Mouse (Mus musculus) embryo, embryonic 9.5 days (tissue): Measurements from ENCODE around the gene 4933405L10Rik.

Experiments used
- DNase-seq: peaks from one replicate; pipeline ENCODE4 v3.0.0-alpha.2; 2017; ENCODE audit errors: extremely low spot score

4933405L10Rik gene

GRCm38 (mm10) chr8:105707498-105708403 lies at the start of gene 4933405L10Rik, which contains the start of gene Enkd1:
Gene 4933405L10Rik (plus strand): TSS chr8:105707655.
Gene Enkd1 (minus strand): TSS chr8:105708210.
- peak; percentile 94 for DNase-seq

GRCm38 (mm10) chr8:105661167-105661566 lies 46.3 kb upstream of the 4933405L10Rik start:
- no peak for DNase-seq

- no peak for DNase-seq
These were observed 29.6 kb upstream of the 4933405L10Rik start for GRCm38 (mm10) chr8:105677891-105678290.

DNA sequence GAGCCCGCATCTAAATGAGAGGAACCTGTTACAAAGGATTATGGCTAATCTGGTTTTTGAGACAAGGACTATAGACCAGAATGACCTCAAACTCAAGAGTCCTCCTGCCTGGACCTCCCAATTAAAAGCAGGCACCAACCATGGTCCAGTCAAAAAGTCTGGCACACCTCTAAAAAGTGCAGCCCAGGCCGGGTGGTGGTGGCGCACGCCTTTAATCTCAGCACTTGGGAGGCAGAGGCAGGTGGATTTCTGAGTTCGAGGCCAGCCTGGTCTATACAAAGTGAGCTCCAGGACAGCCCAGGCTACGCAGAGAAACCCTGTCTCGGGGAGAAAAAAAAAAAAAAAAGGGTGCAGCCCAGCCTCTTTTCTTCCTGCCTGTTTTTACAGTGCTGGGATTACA lies 22.1 kb upstream of the 4933405L10Rik start:
- no peak for DNase-seq

- peak; percentile 62 for DNase-seq
These were observed 21.6 kb upstream of the 4933405L10Rik start, which contains the start of gene Carmil2 for GRCm38 (mm10) chr8:105685796-105686308. Gene Carmil2 (plus strand): TSS chr8:105686274.

DNA sequence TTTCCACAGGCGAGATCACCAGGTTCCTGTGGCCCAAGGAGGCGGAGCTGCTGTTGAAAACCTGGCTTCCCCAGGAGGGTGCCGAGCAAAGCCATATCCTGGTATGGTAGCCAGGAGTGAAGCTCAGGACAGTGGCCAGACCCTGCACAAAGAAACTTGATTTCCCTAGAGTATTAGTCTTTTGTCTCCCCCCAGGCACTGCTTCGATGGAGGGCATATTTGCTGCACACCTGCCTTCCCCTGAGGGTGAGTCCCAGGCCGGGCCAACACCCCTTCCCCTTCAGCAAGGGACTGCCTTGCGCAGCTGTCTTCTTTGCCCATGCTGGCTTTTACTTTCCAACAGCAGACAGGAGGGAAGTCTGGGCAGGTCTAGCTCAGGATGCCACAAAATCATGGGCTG lies 20.9 kb upstream of the 4933405L10Rik start:
- DNase-seq = no peak

DNA sequence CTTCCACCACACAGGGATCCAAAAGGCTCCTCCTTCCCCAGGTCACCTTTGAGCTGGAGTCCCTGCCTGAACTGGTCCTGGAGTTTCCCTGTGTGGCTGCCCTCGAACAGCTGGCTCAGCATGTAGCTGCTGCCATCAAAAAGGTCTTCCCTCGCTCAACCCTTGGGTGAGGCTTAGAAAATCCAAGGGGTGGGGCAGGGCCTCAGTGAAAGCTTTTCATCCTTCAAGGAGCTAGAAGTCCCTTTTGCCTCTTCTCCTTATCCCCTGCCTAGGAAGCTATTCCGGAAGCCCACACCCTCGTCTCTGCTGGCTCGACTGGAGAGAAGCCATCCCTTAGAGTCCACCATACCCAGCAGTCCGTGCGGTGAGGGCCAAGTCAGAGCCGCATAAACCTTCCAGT lies 19.9 kb upstream of the 4933405L10Rik start:
- no peak for DNase-seq

DNA sequence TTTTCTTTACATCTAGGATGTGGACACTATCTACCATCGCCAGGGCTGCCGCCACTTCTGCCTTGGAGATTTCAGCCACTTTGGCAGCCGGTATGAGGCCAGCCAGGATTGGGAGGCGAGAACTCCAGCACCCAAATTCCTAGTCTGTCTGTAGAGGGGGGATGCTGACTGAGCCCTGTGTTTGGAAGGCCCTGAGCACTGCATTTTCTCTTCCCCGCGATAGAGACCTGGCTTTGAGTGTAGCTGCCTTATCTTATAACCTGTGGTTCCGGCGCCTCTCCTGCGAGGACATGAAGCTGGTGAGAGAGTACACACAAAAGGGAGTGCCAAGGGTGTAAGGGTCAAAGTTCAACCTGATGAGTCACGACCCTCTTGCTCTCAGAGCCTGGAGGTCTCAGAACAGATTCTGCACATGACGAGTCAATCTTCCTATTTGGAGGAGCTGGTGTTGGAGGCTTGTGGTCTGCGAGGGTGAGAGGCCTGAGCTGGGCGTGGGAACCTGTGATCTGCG lies 19.2 kb upstream of the 4933405L10Rik start:
- no peak for DNase-seq

- no peak for DNase-seq
These were observed 18.0 kb upstream of the 4933405L10Rik start for GRCm38 (mm10) chr8:105689256-105689982.

DNA sequence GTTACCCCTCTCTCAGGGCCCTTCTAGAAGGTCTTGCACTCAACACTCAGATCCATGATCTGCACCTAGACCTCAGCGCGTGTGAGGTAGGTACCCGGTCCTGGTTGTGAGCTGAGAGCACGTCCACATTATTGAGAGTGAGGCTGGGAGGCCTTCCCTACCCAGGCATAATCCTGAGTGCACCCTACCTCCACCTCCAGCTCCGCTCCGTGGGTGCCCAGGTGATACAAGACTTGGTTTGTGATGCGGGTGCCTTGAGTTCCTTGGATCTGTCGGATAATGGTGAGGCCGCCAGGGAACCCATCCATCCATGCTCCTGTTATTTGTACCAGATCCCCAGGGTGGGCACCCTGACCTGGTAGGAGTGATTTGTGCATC lies 17.5 kb upstream of the 4933405L10Rik start:
- no peak for DNase-seq

GRCm38 (mm10) chr8:105690978-105691377 lies 16.5 kb upstream of the 4933405L10Rik start:
- no peak for DNase-seq

GRCm38 (mm10) chr8:105692449-105693182 lies 14.8 kb upstream of the 4933405L10Rik start:
- no peak for DNase-seq

GRCm38 (mm10) chr8:105693648-105694047 lies 13.8 kb upstream of the 4933405L10Rik start:
- DNase-seq = peak; percentile 71

DNA sequence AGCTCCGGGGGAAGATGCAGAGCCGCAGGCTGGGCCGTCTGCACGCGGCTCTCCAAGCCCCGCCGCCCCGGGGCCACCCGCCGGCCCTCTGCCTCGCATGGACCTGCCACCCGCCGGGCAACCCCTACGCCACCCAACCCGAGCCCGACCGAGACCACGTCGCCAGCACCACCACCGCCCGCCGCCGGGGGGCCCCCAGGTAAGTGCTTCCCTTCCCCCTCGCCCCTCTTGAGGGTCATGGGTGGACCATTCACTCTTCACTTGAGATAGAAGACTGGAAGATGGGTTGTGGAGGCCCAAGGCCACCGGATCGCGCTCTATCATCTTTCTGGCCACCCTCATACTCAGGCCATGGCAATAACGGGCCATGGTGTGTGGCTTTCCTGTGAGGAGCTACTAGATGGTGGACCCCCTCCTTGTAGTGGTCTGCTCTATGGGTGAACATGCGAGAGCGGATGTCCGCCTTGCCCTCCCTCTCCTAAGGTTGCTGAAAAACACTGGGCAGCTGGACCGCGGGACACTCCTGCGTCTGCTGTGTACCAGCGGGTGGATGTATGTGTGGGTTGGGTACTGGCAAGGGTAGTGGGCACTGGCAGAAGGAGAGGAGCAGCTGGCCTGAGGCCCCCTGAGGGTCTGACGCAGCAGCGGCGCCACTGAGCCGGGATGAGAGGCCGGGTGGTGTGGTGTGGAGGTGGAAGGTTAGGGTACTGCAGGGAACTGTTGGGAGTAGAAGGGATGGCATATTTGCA lies 13.2 kb upstream of the 4933405L10Rik start:
- no peak for DNase-seq

- no peak for DNase-seq
These were observed 12.2 kb upstream of the 4933405L10Rik start for GRCm38 (mm10) chr8:105695080-105695780.

GRCm38 (mm10) chr8:105697196-105697780 lies 10.2 kb upstream of the 4933405L10Rik start:
- DNase-seq = no peak

- no peak for DNase-seq
These were observed 8.7 kb upstream of the 4933405L10Rik start for GRCm38 (mm10) chr8:105698734-105699133.

- no peak for DNase-seq
These were observed 7.8 kb upstream of the 4933405L10Rik start for GRCm38 (mm10) chr8:105699488-105700215.

DNA sequence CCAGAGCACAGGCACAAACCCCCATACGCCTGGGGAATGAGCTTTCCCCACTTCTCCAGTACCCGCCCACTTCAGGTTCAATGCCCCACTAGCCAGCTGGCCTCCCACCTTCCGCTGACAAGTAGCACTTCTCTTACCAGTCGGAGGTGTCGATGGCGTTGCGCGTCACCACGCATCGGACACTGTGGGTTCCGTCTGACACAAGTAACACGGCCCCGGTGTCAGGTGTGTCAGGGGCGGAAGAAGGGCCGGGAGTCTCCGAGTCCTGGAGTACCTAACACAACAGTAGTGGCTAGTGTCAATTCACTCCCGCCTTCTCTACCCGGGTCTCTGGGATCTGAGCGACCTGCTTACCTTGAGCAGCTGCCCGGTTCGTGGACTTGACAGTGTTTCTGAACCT lies 6.9 kb upstream of the 4933405L10Rik start:
- DNase-seq = no peak
